Mouse (Mus musculus): ENCODE data around the gene P2rx1.

DNA sequence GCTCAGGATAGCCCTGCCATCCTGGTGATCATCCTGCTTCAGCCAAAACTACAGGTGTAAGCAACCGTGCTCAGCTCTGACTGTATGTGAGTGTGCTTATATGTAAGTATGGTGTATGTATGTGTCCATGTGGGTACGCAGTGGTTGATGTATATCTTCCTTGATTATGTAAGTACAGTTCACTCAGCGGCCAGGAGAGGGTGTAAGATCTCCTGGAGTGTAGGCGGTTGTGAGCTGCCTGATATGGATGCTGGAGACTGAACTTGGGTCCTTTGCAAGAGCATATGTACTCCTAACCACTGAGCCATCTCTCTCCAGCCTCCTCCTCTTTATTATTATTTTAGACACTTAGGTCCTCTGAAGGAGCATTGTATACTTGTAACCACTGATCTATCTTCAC is 45.9 kb downstream of the P2rx1 start:
- TF ChIP-seq CTCF (IDR thresholded peaks at IDR 0.05; ENCODE audit: borderline replicate concordance, extremely low read depth, insufficient read depth, insufficient read length) (no peak), POLR2A (IDR thresholded peaks at IDR 0.05; ENCODE audit: borderline replicate concordance, extremely low read depth, insufficient read depth, insufficient read length, poor library complexity, severe bottlenecking) (no peak)
